Mouse (Mus musculus): ENCODE results near the gene Cst8.
"Not testable (repeated sequence)": the region's sequence is repeated elsewhere in the genome, so short reads cannot be mapped to it uniquely, and the experiment has no call there.

Cst8 gene

GRCm38 (mm10) chr2:148798485-148798884 is at the start of gene Cst8:
Gene Cst8, plus strand, starts transcription at chr2:148798785.
- no peak for DNase-seq

GRCm38 (mm10) chr2:148750058-148750457 is 48.5 kb upstream of the Cst8 start, which contains the start of gene Cstl1:
Gene Cstl1, plus strand, starts transcription at chr2:148750358.
- no peak for DNase-seq

- DNase-seq: peak; percentile 53 to 79
Observed at GRCm38 (mm10) chr2:148751893-148752813, 46.4 kb upstream of the Cst8 start.

GRCm38 (mm10) chr2:148754310-148754846 is 44.2 kb upstream of the Cst8 start:
- no peak for DNase-seq

GRCm38 (mm10) chr2:148763648-148764388 is 34.8 kb upstream of the Cst8 start:
- no peak for DNase-seq

- not testable (repeated sequence) for DNase-seq
Observed at GRCm38 (mm10) chr2:148771397-148771796, 27.2 kb upstream of the Cst8 start, which contains the start of gene Cst11. Gene Cst11, minus strand, starts transcription at chr2:148771497.

- no peak for DNase-seq
Observed at GRCm38 (mm10) chr2:148781709-148782108, 16.9 kb upstream of the Cst8 start, which contains the start of gene 8030411F24Rik. Gene 8030411F24Rik, plus strand, starts transcription at chr2:148782009.

GRCm38 (mm10) chr2:148789142-148789541 is 9.4 kb upstream of the Cst8 start, which contains the start of gene Cst12:
Gene Cst12, plus strand, starts transcription at chr2:148789361.
- no peak for DNase-seq

GRCm38 (mm10) chr2:148801491-148801921 is 2.9 kb downstream of the Cst8 start:
- DNase-seq: peak; percentile 9 to 52

GRCm38 (mm10) chr2:148806696-148807095 is 8.1 kb downstream of the Cst8 start:
- DNase-seq: no peak

- no peak for DNase-seq
Observed at GRCm38 (mm10) chr2:148819909-148820308, 21.3 kb downstream of the Cst8 start, which contains the start of gene Cst13. Gene Cst13, plus strand, starts transcription at chr2:148820081.

- DNase-seq: no peak
Observed at GRCm38 (mm10) chr2:148825986-148826385, 27.4 kb downstream of the Cst8 start.

- DNase-seq: no peak
Observed at GRCm38 (mm10) chr2:148834912-148835311, 36.3 kb downstream of the Cst8 start, which contains the start of gene Cst9. Gene Cst9, plus strand, starts transcription at chr2:148835147.

- no peak for DNase-seq
Observed at GRCm38 (mm10) chr2:148838075-148838777, 39.6 kb downstream of the Cst8 start.

- no peak for DNase-seq
Observed at GRCm38 (mm10) chr2:148839224-148839623, 40.6 kb downstream of the Cst8 start.

- DNase-seq: peak; percentile 67 to 90
Observed at GRCm38 (mm10) chr2:148851116-148851906, 52.7 kb downstream of the Cst8 start.
